Mouse (Mus musculus) gastrocnemius, postnatal 10 days (tissue): ENCODE data around the gene Abcc4. TPM values are rescaled to one million over a fixed set of nuclear protein-coding genes. Genes with fewer than 3 reads are reported as not detected.
"Not testable (repeated sequence)": the region's sequence is repeated elsewhere in the genome, so short reads cannot be mapped to it uniquely, and the experiment has no call there.

ENCODE experiments used
- DNase-seq: peaks from one replicate; pipeline ENCODE4 v3.0.0; 2021; ENCODE audit warnings: mixed read lengths
- total RNA-seq, 2 experiments: library from RNA; stranded (reverse); gene quantifications; 2 replicates each; pipeline ENCODE4 v1.2.3; 2021

The Abcc4 gene
- total RNA-seq, 2 experiments from 2014 or later, result 3.8 to 4.8 TPM

DNA sequence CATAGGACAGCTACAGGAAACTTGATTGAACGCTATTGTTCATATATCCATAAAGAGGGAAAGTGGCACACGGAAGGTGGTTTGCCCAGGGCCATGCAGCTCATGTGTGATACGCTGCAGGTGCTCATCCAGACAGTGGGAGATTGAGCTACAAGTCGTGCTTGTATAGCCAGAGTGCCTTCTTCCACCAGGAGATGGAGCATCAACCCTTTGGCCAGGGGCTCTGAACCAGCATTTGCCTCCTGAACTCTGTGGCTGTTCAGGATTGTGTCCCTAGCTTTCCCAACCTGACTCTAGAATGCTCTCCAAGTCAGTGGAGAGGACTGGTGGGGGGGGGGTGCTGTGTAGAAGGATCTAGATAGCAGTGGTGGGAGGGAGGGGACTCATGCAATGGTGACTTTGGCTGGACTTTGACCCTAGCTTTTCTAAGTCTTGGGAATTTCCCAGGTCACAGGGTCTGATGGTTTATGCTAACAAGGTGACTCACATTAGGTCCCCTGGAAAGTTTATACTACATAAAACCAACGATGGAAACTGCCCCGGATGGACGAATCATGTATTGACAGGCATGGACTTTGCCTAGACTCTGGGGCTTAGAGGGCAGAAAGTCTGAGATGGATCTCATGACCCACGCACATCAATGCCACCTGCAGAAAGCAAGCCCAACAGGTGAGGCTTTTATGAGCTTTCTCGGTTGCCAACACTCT, 27.6 kb downstream of the Abcc4 start:
- DNase-seq, result no peak

DNA sequence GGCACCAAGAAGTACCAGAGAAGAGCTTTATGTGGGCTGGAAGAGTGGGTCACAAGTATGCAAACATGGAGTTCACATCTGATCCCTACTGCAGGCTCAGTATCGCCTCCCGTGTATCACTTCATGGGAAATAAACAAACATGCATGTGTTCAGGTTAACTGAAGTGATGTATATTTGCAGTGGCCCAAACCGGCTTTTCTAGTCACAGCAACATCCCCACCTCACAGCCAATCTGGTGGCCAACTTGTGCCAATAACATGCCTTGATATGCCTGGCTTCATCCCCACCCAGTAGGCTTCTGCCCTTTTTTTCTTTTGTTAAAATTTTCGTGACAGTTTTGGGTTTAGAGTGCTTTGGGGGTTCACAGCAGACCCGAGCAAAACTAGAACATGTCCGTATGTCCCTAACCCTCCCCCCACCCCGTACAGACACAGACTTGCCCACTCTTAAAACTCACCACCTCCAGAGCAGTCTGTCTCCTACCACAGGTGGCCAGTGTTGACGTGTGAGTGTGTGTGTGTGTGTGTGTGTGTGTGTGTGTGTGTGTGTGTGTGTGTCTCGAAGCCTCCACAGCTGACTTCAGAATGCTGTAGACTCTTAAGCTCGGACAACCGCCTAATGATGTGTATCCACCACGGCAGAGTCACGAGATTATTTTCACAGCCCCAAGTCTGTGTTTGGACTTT, 29.6 kb downstream of the Abcc4 start:
- no peak for DNase-seq

DNA sequence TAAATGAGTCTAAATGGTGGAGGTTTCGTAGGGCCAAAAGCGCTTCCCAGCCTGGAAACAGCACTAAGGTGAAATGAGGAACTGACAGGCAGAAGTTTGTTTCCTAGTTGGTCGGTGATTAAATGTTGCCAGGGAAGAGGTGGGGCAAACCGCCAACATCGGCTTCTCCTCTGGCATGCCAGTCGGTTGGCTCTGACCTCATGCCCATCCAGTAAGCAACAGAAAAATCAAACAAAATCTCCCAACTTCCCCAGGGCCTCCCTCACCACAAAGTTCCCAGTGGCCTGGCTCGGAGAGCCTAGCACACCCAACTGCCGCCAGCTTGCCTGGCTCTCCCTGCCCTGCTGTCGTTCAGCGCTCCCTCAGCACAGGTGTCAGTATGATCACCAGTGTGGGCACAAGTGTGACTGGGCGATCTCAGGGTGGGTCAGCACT, 31.3 kb downstream of the Abcc4 start:
- peak; percentile 33 for DNase-seq

- DNase-seq, result no peak
Observed at GRCm38 (mm10) chr14:118674224-118674623, 31.8 kb downstream of the Abcc4 start.

GRCm38 (mm10) chr14:118673501-118673900, 32.5 kb downstream of the Abcc4 start:
- DNase-seq, result no peak

GRCm38 (mm10) chr14:118672931-118673330, 33.1 kb downstream of the Abcc4 start:
- DNase-seq, result not testable (repeated sequence)

DNA sequence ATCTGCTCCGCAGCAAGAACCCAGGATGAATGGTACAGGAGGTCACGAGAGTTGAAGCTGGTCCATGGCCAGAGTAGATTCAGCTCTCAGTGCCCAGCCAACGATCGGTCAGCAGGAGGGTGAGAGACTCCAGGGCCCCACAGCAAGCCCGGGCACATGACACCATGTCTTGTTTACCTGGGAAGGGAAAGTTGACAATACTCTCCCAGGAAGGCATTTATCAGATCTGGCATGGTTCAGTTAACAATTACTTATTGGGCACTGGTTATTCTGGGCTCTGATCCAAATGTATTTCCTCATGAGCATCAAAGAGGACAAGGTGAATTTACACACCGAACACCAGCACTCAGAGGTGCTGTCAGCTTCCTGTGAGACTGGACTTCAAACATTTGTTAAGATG, 38.5 kb downstream of the Abcc4 start:
- no peak for DNase-seq

DNA sequence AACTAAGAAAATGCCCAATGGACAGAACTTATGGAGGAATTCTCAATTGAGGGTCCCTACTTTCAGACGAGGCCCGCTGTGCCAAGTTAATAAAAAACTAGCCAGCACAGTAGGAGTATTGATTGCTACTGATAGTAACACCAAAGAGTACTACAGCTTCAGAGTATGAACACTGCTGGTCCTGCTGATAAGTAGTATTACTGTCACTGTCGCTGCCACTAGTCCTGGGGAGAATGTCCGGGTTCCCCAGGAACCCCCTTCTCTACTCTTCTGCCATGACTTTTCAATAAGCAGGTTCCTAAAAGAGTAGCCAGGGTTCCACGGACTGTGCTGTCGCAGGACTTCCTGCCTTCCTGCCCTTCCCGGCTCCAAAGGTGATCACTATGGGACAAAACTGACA, 41.4 kb downstream of the Abcc4 start:
- no peak for DNase-seq

GRCm38 (mm10) chr14:118662625-118663276, 43.3 kb downstream of the Abcc4 start:
- DNase-seq, result no peak

DNA sequence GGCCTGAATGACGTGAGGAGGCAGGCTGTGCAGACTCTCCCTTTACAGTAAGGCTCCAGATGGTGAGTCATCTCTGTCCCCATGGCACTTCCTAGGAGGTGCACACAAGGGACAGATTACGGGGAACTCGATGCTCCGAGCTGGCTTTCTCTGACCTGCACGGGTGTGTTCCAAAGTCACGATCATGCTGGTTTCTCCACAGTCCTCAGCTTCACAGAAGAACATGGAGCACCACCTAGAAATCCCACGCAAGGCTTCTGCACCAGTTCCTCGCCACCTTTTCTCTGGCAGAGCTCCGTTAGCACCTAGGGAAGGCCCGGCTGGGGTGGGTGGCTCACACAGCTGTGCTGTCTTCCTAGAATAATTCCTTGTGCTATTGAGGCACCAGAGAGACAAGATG, 43.9 kb downstream of the Abcc4 start:
- no peak for DNase-seq

DNA sequence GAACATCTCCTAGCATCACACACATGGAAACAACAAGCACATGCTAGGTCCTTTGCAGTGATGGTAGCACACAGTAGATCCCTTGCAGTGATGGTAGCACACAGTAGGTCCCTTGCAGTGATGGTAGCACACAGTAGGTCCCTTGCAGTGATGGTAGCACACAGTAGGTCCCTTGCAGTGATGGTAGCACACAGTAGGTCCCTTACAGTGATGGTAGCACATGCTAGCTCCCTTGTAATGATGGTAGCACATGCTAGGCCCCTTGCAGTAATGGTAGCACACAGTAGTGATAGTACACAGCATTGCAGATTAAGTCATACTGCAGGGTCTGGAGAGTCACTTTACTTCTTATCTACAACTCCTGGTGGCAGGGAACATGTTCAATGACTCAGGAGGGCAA, 46.8 kb downstream of the Abcc4 start:
- no peak for DNase-seq

GRCm38 (mm10) chr14:118658328-118658692, 47.7 kb downstream of the Abcc4 start:
- DNase-seq, result no peak

DNA sequence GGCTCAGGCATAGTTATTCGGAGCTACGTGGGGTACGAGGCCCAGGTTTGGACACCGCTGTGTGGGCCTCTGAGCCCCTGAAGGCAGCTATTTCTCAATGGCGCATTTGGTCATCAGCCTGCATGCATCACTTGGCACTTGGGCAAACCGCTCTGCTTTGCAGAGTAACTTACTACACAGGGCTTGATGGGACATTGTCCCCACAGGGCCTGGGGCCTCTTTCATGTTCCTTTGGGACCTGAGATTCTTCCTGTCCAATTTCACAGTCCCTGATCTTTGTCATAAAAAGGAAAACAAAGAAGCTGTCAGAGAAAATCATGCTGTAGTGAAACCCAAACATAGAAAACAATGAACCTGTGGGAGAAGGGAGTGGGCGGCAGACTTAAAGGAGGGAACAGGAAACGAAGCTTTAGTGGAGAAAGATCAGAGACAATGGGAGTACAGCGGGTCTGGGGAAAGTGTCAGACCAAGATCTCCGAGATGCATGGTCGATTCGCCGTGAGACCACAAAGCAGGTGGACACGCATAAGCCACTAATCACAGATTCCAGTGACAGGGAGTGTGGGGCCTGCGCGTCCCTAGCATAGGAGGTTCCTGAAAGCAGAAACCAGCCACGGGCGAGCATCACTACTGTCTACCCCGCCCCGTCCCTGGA, 48.2 kb downstream of the Abcc4 start:
- DNase-seq, result no peak

- DNase-seq, result no peak
Observed at GRCm38 (mm10) chr14:118657206-118657605, 48.8 kb downstream of the Abcc4 start.

DNA sequence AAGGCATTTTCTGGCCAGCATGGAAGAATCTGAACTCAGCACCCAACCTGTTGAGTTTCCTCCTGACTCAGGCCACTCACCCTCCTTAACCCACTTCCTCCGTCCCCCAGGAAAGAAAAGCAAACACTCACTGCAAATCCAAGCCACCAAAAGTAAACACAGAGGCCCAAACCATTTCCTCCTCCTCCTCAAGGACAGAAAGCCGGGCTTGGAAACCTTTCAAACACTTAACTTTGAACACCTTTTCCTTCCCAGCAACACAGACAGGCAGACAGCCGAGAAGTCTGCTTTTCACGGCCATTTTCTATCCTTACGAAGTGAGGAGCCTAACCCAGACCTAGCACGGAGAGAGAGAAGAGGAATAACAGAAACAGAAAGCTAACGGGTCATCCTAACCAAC, 50.0 kb downstream of the Abcc4 start:
- no peak for DNase-seq

DNA sequence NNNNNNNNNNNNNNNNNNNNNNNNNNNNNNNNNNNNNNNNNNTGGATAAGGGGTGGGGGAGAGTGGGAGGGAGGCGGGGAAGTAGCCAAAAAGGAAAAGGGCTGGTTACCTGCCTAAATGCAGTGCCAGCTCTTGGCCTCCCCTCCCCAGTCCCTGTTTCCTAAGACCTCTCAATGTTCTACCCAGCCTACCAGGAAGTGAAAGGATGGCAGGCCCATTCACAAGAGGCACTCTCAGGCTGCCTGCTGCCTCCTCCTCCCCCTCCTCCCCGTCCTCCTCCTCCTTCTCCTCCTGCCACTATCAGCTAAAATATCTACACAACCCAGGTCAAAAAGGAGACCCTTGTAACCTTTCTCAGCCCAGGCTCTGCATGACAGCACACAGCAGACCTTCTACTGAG, 51.1 kb downstream of the Abcc4 start:
- no peak for DNase-seq

DNA sequence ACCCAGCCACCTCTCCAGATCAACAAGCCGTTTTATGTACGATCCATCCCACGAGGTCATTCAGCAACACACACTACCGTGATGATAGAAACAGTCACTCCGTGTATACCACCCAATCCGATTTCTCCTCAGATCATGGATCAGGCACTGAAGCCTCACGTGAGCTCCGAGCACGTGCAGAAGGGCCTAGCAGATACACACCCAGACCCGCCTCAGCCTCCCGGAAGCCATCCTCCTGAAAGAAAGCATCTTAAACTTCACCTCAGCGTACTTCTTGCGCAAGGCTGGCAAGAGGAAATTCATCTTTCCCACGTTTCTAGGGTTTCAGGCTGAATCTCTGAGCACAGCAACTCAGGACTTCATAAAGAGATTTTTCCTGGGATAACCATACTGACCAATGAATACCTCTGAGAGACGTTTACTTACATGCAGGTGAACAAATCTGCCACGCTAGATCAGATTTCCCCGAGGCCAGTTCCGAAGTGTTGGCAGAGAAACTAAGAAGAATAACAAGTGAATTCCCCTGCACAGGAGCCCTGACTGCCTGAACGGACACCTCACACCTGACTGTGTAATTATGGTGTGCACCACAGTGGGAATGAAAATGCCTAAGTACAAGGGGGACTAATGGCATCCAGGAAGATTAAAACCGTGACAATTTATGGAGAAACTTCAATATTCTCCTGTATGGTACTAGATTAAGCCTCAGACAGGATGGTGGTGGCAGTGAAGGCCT, 54.1 kb downstream of the Abcc4 start:
- no peak for DNase-seq

- DNase-seq, result no peak
Observed at GRCm38 (mm10) chr14:118649895-118650256, 56.1 kb downstream of the Abcc4 start.

GRCm38 (mm10) chr14:118649199-118649894, 56.7 kb downstream of the Abcc4 start:
- no peak for DNase-seq

- not testable (repeated sequence) for DNase-seq
Observed at GRCm38 (mm10) chr14:118642940-118643591, 63.0 kb downstream of the Abcc4 start.

GRCm38 (mm10) chr14:118642140-118642539, 63.9 kb downstream of the Abcc4 start:
- no peak for DNase-seq
